Mouse (Mus musculus) MEL-GATA-1-ER (cell line): ENCODE data around the gene Zc3h14.
A peak's percentile ranks its signal among the peaks of the same experiment; 100 is the strongest.

Source experiments
- DNase-seq: peaks from one replicate; pipeline ENCODE4 v3.0.0-alpha.2; 2012; ENCODE audit warnings: low read depth; ENCODE audit errors: extremely low read depth

The Zc3h14 gene

DNA sequence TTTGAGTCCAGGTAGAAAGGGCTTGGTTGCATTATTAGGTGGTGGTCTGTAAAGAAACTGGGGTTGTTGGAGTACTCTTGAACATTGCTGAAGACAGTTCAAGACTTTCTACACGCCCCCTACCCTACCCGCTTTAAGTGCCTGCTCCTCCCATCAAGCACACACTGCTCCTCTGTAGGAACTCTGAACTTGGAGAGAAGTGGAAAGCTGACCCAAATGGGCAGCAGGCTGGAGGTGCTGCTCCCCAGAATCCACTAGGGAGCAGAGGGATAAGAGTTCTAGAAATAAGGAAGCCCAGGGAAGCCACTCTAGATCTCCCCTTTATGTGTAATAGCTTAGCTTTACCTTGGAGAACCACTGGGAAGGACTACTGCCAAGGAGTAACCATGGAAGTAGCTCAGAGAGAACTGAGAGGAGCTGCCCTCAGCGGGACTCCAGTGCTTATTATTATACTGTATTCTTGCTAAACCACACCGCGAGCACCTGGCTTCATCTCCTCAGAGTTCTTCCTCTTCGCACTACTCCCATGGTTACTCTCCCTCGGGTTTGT lies 8.9 kb upstream of the Zc3h14 start:
- no peak for DNase-seq

- no peak for DNase-seq
These were observed 5.7 kb upstream of the Zc3h14 start for GRCm38 (mm10) chr12:98741011-98741501.

GRCm38 (mm10) chr12:98745626-98746025 lies 1.1 kb upstream of the Zc3h14 start:
- no peak for DNase-seq

- DNase-seq = peak; percentile 79
These were observed 633 bp upstream of the Zc3h14 start for GRCm38 (mm10) chr12:98746131-98746530.

- DNase-seq = peak; percentile 30
These were observed 603 bp downstream of the Zc3h14 start for GRCm38 (mm10) chr12:98747380-98747753.

GRCm38 (mm10) chr12:98757636-98758035 lies 10.9 kb downstream of the Zc3h14 start:
- DNase-seq = no peak

GRCm38 (mm10) chr12:98759700-98760099 lies 12.9 kb downstream of the Zc3h14 start:
- no peak for DNase-seq

DNA sequence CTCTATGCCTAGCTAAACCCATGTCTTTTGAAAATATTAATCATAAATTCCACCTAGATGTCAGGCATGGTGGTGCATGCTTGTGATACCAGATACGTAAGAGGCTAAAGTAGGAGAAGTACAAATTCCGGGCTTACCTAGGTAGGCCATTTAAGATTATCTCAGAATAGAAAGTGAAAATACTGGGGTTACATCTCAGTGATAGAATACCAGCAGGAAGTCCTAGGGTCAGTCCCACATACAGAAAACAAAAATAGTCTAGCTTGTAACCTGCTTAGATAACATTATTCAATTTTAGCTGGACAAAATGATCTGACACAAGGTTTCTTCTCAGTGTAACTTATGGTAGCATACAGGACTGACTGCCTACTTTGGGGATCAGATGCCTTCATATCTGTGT lies 19.5 kb downstream of the Zc3h14 start:
- DNase-seq = no peak

- no peak for DNase-seq
These were observed 30.7 kb downstream of the Zc3h14 start for GRCm38 (mm10) chr12:98777509-98777908.

- DNase-seq = peak; percentile 18
These were observed 32.4 kb downstream of the Zc3h14 start for GRCm38 (mm10) chr12:98779148-98779547.

DNA sequence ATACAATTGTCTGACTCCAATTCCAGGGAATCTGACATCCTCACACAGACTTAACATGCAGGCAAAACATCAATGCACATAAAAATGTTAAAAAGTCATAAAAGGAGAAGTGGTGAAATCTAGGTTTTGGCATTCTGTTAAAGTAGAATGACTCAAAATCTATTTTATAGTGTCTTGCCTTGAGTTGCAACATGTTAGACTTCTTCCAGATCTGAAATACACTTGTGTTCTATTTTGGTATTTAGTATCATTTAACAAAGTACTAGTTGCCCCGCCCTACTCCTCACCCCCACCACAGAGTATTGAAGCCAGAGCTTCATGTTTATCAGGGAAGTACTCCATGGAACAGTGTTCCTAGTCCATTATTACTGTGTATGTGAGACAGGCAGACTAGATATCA lies 37.5 kb downstream of the Zc3h14 start:
- no peak for DNase-seq

DNA sequence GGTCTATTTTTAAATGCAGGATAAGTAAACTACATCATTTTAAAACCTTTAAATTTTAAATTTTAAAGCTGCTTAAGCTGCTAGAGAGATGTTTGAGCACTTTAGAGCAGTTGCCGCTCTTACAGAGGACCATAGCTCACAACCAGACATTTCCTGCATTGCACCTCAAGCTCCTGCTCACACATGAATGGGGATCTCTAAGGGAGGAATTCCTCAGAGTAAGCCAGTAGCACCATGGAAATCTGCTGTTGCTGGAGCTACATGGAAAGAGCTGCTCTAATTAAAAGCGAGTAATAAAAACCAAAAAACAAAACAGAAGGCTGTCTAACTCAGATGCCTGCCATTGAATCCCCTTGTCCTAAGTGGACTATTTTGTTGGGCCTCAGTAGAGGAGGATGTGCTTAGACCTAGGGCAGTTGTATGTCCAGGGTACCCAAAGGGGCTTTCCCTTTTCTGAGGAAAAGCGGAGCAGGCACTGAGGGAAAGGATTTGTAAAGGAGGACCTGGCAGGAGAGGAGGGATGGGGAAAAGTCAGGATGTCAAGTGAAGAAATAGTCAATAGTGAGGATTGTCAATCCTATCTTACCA lies 49.1 kb downstream of the Zc3h14 start:
- DNase-seq = no peak

- DNase-seq = peak; percentile 52
These were observed 53.6 kb downstream of the Zc3h14 start for GRCm38 (mm10) chr12:98800334-98800733.

- DNase-seq = no peak
These were observed 55.5 kb downstream of the Zc3h14 start for GRCm38 (mm10) chr12:98802245-98802644.

- DNase-seq = no peak
These were observed 57.4 kb downstream of the Zc3h14 start for GRCm38 (mm10) chr12:98804078-98804748.

- no peak for DNase-seq
These were observed 74.0 kb downstream of the Zc3h14 start for GRCm38 (mm10) chr12:98820781-98821180.

- DNase-seq = no peak
These were observed 84.4 kb downstream of the Zc3h14 start for GRCm38 (mm10) chr12:98831122-98831521.

DNA sequence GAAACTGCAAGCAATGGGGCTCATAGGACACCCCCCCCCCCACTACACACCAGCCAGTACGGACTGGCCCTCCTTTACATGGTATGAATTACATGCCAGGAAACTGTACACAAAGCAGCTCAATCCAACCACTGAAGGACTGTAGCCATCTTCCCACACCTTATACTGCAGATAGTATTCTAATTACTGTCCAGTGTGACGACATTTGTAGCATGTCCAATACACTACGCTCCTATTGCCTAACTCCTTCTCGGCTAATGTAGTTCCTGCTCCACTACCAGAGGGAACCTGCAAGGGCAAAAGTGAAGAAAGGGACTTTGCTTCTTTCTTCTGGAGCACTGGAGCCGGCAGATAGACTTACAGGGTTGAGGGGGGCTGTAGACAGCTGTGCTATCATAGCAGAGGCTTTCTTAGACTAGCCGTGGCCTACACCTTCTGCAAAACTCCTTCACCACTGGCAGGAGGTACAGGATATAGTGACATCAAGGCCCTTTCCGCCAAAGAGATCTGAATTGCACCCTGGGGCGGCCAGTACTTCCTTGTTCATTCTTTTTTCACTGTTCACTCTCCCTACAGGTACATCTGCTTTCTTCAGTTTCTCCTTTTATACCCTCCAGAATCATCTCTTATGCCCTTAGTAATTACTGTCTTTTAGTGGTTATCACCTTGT lies 86.3 kb downstream of the Zc3h14 start:
- no peak for DNase-seq

DNA sequence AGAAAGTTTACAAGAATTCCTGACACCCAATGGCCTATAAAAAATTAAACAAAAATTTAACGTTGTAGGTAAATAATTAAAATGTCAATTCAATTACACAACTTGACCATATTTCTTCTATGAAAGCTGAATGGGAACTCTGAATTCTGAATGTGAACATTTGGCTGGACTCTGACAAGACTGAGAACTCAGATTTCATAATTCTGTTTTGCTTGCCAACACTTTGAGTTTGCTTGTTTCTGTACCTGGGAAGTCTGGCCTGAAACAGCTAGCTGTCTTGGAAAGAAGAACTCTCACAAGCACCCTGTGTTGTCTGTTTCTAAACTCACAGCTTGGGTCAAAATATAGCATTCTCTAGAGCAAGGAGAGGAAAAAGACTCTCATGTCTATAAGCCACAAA lies 87.1 kb downstream of the Zc3h14 start:
- DNase-seq = no peak

DNA sequence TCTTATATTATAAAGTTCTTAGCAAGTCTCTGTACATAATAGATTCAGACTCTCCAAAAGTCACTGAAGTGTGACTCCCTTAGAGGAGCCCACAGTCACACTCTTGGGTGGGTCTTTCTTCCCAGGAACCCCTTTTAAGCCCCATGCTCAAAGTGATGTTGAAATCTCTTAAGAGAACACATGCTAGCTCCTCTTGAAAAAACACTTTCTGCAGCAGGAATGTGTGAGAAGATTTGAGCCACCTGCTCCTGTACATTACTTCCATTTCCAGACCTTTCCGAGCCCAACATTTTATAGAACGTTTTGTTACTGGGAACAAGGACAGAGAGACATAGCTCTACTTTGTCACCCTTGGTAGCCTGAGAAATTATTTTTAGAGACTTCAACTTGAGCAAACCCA lies 88.1 kb downstream of the Zc3h14 start:
- no peak for DNase-seq

GRCm38 (mm10) chr12:98835466-98835865 lies 88.7 kb downstream of the Zc3h14 start:
- DNase-seq = no peak
